Mouse (Mus musculus): ENCODE results near the gene Pnma1.

GRCm38 (mm10) chr12:84161116-84161515, 12.8 kb upstream of the Pnma1 start:
- TF ChIP-seq CTCF (IDR thresholded peaks at IDR 0.05; ENCODE audit: extremely low read depth, insufficient read depth, low read length) (no peak), POLR2A (IDR thresholded peaks at IDR 0.05; ENCODE audit: extremely low read depth, insufficient read depth, low read length) (no peak)

All from cortical plate, adult 2 months (tissue).